Mouse (Mus musculus) embryo, embryonic 10.5 days (tissue): ENCODE results near the gene Fam19a3.

ENCODE experiments used
- DNase-seq: peaks from one replicate; pipeline ENCODE4 v3.0.0-alpha.2; 2015; ENCODE audit warnings: low spot score

Gene Fam19a3

DNA sequence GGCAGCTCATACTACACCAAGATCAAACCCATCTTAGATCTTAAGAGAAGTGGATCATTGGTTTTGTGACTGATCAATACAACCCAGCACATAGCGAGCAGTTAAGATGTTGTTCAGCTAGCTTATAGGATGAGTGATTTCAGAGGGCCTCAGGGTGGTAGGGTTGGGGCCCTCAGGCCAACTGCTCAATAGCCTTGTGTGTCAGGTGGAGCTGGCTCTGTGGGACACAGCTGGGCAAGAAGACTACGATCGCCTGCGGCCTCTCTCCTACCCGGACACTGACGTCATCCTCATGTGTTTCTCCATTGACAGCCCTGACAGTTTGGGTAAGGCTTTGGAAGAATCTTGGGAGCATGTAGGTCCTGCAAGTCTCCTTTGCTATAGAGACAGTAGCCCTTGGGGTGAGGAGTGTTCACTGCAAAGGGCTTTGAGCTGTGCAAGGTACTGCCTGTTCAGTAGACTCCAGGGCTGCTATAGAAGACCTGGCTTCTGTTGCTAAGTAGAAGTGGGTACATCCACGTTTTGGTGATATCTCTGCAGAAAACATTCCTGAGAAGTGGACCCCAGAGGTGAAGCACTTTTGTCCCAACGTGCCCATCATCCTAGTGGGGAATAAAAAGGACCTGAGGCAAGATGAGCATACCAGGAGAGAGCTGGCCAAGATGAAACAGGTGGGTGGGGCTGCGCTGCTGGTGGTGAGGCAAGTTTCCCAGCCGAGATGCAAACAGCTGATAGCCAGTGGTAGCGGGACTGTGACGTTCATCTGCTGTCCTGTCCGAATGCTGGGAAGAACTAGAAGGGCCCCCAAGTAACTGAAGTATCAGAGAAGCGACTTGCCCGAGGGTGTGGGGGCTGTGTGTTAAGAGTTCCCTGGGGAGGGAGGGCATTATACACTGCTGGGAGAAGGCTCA lies 11.0 kb upstream of the Fam19a3 start:
- DNase-seq = no peak

GRCm38 (mm10) chr3:104791671-104792070 lies 10.0 kb upstream of the Fam19a3 start:
- no peak for DNase-seq

- no peak for DNase-seq
These were observed 9.4 kb upstream of the Fam19a3 start for GRCm38 (mm10) chr3:104791017-104791416.

- peak; percentile 82 for DNase-seq
These were observed 8.8 kb upstream of the Fam19a3 start for GRCm38 (mm10) chr3:104790401-104790937.

DNA sequence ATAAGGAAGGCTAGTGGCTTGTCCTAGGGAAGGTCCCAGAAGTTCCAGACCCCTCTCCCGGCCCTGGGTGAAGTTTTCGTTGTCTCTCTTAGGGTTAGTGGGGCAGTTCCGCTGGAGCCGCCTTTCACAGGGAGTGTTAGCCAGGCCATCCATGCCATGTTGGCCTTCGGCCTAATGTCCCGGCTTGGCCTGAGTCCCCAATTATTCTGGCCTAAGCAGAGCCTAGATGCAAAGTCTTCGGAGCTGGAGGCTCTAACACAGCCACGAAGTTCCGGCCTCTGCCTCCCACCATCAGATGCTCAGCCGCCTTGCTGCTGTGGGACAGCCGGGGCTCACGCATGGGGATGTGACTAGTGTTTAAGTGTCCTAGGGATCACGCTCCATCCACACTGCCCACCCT lies 8.2 kb upstream of the Fam19a3 start:
- peak; percentile 29 for DNase-seq

DNA sequence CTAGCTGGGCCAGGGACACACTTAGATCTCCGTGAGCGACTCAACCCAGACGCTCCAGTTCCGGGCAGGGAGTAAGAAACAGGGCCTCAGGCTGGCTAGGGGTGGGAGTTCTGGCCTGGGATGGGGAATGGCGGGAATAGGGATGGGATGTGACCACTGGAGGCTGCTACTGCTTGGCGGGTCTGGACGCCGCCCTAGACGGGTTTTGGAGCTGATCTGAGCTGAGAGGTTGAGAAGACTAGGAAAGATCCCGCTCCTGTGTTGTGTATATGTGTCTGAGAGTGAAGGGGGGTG lies 7.6 kb upstream of the Fam19a3 start:
- peak; percentile 66 for DNase-seq

DNA sequence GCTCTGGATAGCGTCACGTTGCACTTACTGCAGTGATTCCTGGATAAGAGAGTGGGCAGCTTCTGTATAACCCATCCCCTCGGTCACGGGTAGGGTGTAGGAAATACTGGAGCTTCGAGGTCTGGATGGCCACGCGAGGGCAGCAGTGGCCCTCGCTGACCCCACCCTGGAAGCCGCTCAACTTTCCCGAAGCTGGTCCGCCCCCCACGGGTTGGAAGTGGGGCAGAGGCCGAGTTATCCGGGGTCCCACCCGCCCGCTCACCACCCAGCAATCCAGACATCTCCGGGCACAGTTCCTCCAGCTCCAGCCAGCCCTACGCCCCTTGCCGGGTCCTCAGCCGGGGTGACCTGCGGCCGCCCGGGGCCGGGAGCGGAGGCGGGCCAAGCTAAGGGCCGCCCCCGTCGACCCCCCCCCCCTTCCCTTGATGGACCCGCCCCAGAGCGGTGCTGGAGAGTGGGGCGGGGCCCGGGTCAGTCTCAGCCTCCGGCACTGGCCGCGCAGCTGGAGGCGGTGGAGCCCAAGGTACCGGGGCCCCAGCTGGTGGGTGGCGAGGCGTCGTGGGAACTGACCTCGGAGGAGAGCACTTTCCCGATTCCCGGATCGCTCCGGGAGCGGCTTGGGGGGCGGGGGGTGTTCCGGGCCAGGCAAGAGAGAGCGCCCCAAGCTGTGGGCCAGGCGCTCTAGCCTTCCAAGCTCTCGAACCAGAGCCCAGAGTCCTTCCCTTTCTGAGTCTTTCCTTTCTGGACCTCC lies 7.1 kb upstream of the Fam19a3 start:
- DNase-seq = peak; percentile 88

DNA sequence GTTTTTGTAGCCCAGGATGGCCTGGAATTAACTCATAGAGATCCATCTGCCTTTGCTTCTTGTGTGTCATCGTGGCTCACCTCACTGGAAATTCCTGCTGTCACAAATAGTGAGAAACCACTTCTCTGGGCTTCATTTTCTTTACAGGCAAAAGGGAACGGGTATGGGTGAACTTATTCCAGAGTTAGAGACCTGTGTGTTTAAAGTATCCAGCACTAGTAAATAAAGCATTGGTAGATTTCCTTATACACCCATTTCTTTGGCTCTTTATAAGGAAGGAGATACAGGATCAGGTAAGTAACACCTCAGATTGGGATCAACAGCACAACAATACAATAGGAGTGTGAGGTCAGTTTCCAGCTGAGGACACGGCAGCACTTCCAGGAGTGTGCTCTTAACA lies 6.4 kb upstream of the Fam19a3 start, which contains the start of gene Rhoc:
Gene Rhoc (plus strand): TSS at position 301 of the 400 bp plus-strand sequence.
- no peak for DNase-seq

DNA sequence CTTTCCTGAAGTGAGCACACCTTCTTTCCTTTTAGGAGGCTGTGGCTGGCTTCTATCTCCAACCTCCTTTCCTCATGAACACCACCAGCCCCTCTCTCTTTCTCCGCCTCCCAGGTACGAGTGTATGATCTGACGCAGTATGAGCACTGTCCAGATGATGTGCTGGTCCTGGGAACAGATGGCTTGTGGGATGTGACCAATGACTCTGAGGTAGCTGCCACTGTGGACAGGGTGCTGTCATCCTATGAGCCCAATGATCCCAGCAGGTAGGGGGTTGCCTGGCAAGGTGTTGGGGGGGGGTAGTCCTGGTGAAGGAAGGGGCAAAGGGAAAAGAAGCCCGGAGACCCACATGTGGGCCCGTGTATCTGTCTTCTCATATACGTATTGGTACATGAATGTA lies 3.6 kb upstream of the Fam19a3 start:
- DNase-seq = no peak

DNA sequence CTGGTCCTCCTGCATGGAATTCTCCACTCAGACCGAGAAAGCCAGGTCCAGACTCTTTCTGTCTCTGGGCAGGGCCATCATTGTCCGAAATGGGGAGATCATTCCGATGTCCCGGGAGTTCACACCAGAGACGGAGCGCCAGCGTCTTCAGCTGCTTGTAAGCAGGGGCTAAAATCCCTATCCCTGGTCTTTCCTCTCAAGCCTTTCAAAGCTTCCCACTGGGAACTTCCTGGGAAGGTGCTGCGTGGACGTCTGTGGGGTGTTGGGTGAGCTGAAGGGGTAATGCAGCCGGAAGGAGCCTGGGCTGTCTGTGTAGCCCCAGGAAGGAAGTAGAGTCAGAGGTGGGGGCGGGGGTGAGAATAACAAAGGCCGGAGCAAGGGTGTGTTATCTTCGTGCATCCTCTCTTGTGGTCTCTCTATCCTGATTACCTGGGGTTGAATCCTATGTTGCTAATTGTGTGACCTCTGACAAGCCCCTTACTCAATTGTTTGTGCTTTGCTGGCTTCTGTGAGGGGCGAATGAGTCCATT lies 2.4 kb upstream of the Fam19a3 start:
- DNase-seq = no peak

- no peak for DNase-seq
These were observed 531 bp upstream of the Fam19a3 start for GRCm38 (mm10) chr3:104782061-104782681.

GRCm38 (mm10) chr3:104780561-104781420 lies 849 bp downstream of the Fam19a3 start, which contains the start of gene Ppm1j:
Gene Ppm1j (plus strand): TSS chr3:104781056.
- DNase-seq = peak; percentile 75

DNA sequence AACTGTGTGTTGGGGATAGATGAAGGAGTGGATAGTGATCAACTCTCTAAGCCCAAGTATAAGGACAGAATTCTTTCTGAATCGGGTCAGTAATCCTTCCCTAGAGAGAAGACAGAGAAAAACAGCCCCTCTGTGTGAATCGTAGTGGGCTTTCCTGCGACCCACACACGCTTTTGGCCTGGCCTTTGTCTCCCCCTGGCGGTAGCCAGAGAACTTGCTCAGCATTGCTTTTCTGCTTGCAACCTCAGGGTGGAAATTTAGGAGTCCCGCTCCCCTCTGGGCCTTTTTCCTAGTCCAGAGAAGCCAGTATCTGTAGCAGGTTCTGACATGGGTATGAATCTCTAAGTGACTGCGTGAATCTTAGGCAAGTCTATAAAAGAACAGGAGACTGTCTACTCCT lies 1.7 kb downstream of the Fam19a3 start:
- DNase-seq = peak; percentile 87

DNA sequence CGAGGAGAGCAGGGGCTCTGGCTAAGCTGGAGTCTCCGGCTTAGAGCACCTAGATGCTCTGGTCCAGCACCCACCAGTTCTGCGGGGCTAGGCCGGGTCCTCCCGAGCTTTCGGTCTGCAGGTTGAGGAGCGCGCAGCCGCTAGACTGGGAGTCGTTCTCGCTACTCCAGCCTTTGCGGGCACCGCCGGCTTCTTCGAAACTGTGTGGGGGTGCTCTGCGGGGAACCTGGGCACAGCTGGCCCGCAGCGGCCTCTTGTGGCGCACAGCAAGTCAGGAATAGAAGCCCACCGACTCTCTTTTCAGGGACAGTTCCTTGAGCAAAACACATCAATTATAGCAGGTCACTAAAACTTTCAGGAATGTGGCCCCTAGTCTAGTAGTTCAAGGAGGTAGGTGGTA lies 4.3 kb downstream of the Fam19a3 start:
- peak; percentile 69 for DNase-seq

GRCm38 (mm10) chr3:104773301-104773700 lies 8.3 kb downstream of the Fam19a3 start:
- DNase-seq = no peak

GRCm38 (mm10) chr3:104771460-104771859 lies 10.2 kb downstream of the Fam19a3 start:
- no peak for DNase-seq

DNA sequence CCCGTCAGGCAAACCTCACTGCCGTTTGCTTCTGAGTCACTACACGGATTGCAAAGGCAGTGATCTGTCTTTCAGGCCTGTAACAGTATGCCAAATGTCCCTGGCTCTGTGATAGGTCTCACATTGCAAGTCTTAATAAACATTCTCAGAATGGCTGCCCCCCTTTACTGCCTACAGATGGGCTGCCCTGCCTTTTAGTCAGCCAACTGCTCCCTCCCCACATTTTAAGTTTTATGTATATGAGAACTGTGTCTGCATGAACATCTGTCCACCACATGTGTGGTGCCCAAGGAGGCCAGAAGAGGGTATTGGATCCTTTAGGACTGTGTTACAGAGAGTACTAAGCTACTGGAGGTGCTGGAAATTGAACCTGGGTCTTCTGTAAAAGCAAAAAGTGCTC lies 10.7 kb downstream of the Fam19a3 start:
- no peak for DNase-seq

DNA sequence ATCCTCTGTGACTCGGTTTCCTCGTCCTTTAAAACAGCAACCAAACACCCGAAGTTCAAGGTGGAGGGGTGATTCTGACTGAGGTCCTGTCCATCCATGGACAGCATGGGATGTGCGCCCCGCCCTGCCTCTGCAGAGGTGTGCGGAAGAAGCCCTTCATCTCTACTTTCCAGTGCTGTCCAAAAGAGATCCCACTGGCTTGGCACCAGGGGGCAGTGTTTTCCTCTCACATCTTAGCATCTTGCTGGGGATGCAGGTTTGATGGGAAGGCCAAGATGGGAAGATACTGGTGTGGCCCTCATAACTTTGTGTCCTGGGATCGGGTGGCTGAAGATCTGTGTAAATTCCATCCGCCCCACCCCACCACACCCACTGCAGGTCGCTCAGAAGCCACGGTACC lies 11.6 kb downstream of the Fam19a3 start:
- DNase-seq = peak; percentile 62

DNA sequence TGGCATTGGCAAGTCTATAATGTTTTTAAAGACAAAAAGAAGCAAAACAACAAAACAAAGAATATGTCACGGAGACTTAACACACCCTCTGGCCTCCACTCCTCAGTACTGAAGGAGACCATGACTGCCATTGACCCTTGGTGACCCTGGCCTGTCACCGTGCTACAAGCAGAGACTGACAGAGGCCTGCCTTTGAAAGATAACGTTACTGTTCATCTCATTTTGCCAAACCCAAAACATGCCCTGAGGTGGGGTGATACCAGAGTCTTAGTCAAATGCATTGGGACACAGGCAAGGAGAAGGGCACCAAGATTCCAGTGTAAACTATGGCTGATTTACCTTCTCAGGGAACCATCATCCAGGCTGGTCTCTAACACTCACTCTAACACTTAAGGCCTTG lies 12.5 kb downstream of the Fam19a3 start:
- DNase-seq = no peak

GRCm38 (mm10) chr3:104767716-104768115 lies 13.9 kb downstream of the Fam19a3 start:
- DNase-seq = no peak

- no peak for DNase-seq
These were observed 14.5 kb downstream of the Fam19a3 start for GRCm38 (mm10) chr3:104767141-104767540.
